Mouse (Mus musculus): Measurements from ENCODE around the gene Zfp13. TPM values are rescaled to one million over a fixed set of nuclear protein-coding genes. Genes with fewer than 3 reads are reported as not detected.
A peak's percentile ranks its signal among the peaks of the same experiment; 100 is the strongest.

Zfp13 gene
- polyA plus RNA-seq, 1 experiment from 2014 or later: 11.8 TPM

DNA sequence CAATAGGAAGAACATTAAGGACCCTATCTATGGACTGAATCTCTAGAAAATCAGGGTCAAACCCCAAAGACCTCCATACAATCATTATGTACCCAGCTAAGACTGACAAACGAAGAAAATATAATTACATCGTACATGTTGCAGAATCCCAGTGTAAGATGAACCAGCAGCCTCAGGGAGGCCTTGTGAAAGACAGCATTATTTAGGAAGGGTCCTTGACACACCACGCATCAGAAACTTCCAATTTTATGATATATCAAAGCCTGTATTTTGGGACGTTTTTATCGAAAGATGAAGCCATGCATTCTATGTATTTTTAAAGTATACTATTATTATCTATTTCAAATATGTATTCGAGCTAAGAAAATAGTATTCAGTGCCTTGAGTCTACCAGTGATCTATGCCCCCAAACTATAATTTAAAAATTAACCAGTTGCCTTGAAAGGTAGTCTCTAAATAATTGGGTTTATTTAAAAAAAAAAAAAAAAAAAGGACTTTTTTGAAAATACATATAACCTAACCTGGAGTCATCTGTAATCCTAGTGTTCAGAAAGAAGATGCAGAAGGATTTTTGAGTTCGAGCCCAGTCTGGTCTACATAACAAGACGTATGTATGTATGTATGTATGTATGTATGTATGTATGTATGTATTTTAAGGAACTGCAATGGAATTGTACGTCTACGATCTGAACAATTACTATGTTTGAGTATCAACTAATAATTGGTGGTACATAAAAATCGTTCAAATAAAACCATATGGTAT lies 51.4 kb downstream of the Zfp13 start:
- no peak for ATAC-seq (ENCODE audit: insufficient read depth, low FRiP score)
- H3K27me3 ChIP-seq (ENCODE audit: control insufficient read depth, insufficient read depth, low read length): no peaks in the 10 kb centered on the region
- peak overlapping the region; percentile 35 for H3K4me2 ChIP-seq (ENCODE audit: low read depth, low read length)
- H3K9ac ChIP-seq (ENCODE audit: low read length): no peak overlapping the region
- no peak overlapping the region for H3K27ac ChIP-seq (ENCODE audit: low read length)
- 51% methylated on average over 11 of the region's 11 CpGs for WGBS
- H3K4me1 ChIP-seq (ENCODE audit: control insufficient read depth, insufficient read depth, low read length): peaks cover 11% of the 10 kb centered on the region
- no peaks in the 10 kb centered on the region for H3K9me3 ChIP-seq (replicated peaks; ENCODE audit: control insufficient read depth, low read length)
- H3K36me3 ChIP-seq (ENCODE audit: control insufficient read depth, insufficient read depth, low read length): no peaks in the 10 kb centered on the region
- no peak overlapping the region; the same call in 1 of the 2 replicates for H3K4me3 ChIP-seq (replicated peaks; ENCODE audit: low read length)

- H3K36me3 ChIP-seq (ENCODE audit: control insufficient read depth, insufficient read depth, low read length): no peaks in the 10 kb centered on the region
- peak overlapping the region; percentile 79 for H3K9ac ChIP-seq (ENCODE audit: low read length)
- H3K4me2 ChIP-seq (ENCODE audit: low read depth, low read length): peak overlapping the region; percentile 49
- ATAC-seq (ENCODE audit: insufficient read depth, low FRiP score): peak; percentile 51
- H3K4me3 ChIP-seq (replicated peaks; ENCODE audit: low read length): peak overlapping the region; percentile 84
- peaks cover 16% of the 10 kb centered on the region for H3K4me1 ChIP-seq (ENCODE audit: control insufficient read depth, insufficient read depth, low read length)
- H3K27ac ChIP-seq (ENCODE audit: low read length): peak overlapping the region; percentile 93
- no peaks in the 10 kb centered on the region for H3K9me3 ChIP-seq (replicated peaks; ENCODE audit: control insufficient read depth, low read length)
- no peaks in the 10 kb centered on the region for H3K27me3 ChIP-seq (ENCODE audit: control insufficient read depth, insufficient read depth, low read length)
- under 1% methylated on average over 42 of the region's 42 CpGs for WGBS
Measured at GRCm38 (mm10) chr17:23546702-23547505, 52.4 kb downstream of the Zfp13 start.

GRCm38 (mm10) chr17:23546333-23546701 lies 53.0 kb downstream of the Zfp13 start:
- Histone ChIP-seq H3K4me3 (replicated peaks; ENCODE audit: low read length) (peak overlapping the region; percentile 84), H3K4me1 (ENCODE audit: control insufficient read depth, insufficient read depth, low read length) (peaks cover 14% of the 10 kb centered on the region), H3K9ac (ENCODE audit: low read length) (peak overlapping the region; percentile 79), H3K4me2 (ENCODE audit: low read depth, low read length) (peak overlapping the region; percentile 49), H3K36me3 (ENCODE audit: control insufficient read depth, insufficient read depth, low read length) (no peaks in the 10 kb centered on the region), H3K27ac (ENCODE audit: low read length) (peak overlapping the region; percentile 93), H3K27me3 (ENCODE audit: control insufficient read depth, insufficient read depth, low read length) (no peaks in the 10 kb centered on the region), H3K9me3 (replicated peaks; ENCODE audit: control insufficient read depth, low read length) (no peaks in the 10 kb centered on the region)
- WGBS: under 1% methylated on average over 20 of the region's 20 CpGs
- peak; percentile 51; the same call in 1 of the 2 replicates for ATAC-seq (ENCODE audit: insufficient read depth, low FRiP score)

DNA sequence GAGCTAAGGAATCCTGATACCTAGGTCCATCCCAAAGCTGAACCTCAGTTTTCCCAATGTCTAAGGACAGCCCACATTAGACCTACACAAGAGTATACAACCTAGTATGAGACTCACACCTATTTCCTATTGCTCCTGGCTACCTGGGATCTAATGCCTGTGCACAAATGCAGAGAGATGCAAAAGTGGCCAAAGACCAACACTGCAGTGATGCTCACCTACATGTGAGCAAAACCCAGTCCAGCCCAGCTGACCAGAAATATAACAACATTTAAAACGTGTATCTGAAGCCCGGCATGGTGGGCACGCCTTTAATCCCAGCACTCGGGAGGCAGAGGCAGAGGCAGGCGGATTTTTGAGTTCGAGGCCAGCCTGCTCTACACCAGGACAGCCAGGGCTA lies 53.4 kb downstream of the Zfp13 start:
- 14% methylated on average over 6 of the region's 6 CpGs for WGBS
- H3K4me3 ChIP-seq (replicated peaks; ENCODE audit: low read length): peak overlapping the region; percentile 84
- H3K27me3 ChIP-seq (ENCODE audit: control insufficient read depth, insufficient read depth, low read length): no peaks in the 10 kb centered on the region
- H3K9me3 ChIP-seq (replicated peaks; ENCODE audit: control insufficient read depth, low read length): no peaks in the 10 kb centered on the region
- ATAC-seq (ENCODE audit: insufficient read depth, low FRiP score): no peak
- H3K36me3 ChIP-seq (ENCODE audit: control insufficient read depth, insufficient read depth, low read length): no peaks in the 10 kb centered on the region
- H3K9ac ChIP-seq (ENCODE audit: low read length): no peak overlapping the region
- H3K4me2 ChIP-seq (ENCODE audit: low read depth, low read length): peak overlapping the region; percentile 49
- peaks cover 10% of the 10 kb centered on the region; the same call in 1 of the 2 replicates for H3K4me1 ChIP-seq (ENCODE audit: control insufficient read depth, insufficient read depth, low read length)
- H3K27ac ChIP-seq (ENCODE audit: low read length): no peak overlapping the region

- peaks cover 10% of the 10 kb centered on the region; the same call in 1 of the 2 replicates for H3K4me1 ChIP-seq (ENCODE audit: control insufficient read depth, insufficient read depth, low read length)
- ATAC-seq (ENCODE audit: insufficient read depth, low FRiP score): no peak
- H3K9me3 ChIP-seq (replicated peaks; ENCODE audit: control insufficient read depth, low read length): no peaks in the 10 kb centered on the region
- no peaks in the 10 kb centered on the region for H3K36me3 ChIP-seq (ENCODE audit: control insufficient read depth, insufficient read depth, low read length)
- H3K9ac ChIP-seq (ENCODE audit: low read length): no peak overlapping the region
- WGBS: 85% methylated on average over 1 of the region's 1 CpGs
- peaks cover 2% of the 10 kb centered on the region; the same call in 1 of the 2 replicates for H3K27me3 ChIP-seq (ENCODE audit: control insufficient read depth, insufficient read depth, low read length)
- no peak overlapping the region for H3K4me2 ChIP-seq (ENCODE audit: low read depth, low read length)
- H3K4me3 ChIP-seq (replicated peaks; ENCODE audit: low read length): no peak overlapping the region
- peak overlapping the region; percentile 46; the same call in 1 of the 2 replicates for H3K27ac ChIP-seq (ENCODE audit: low read length)
Measured at GRCm38 (mm10) chr17:23544766-23545165, 54.5 kb downstream of the Zfp13 start.

DNA sequence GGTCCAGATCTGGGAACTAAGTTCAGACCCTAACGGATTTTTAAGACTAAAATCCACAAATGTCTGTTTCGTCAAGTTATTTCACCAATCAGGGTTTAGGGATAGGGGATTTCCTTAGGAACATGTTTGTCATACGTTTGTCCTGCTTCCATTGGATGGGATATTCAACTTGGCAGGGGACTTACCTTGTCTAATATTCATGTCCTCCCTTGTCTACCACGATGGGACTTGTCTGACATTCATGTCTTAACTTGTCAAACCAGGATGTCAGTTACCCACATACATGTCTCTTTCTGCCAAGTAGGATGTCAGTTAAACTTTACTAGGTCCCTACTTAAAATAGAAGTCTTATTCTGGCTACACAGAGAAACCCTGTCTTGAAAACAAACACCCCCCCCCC lies 55.3 kb downstream of the Zfp13 start:
- Histone ChIP-seq H3K36me3 (ENCODE audit: control insufficient read depth, insufficient read depth, low read length) (no peaks in the 10 kb centered on the region), H3K27ac (ENCODE audit: low read length) (peak overlapping the region; percentile 73)
- WGBS: 70% methylated on average over 4 of the region's 4 CpGs

GRCm38 (mm10) chr17:23543325-23543724 lies 56.0 kb downstream of the Zfp13 start:
- Histone ChIP-seq H3K4me3 (replicated peaks; ENCODE audit: low read length) (no peak overlapping the region), H3K36me3 (ENCODE audit: control insufficient read depth, insufficient read depth, low read length) (no peaks in the 10 kb centered on the region), H3K27me3 (ENCODE audit: control insufficient read depth, insufficient read depth, low read length) (peaks cover 9% of the 10 kb centered on the region), H3K4me1 (ENCODE audit: control insufficient read depth, insufficient read depth, low read length) (peaks cover 10% of the 10 kb centered on the region; the same call in 1 of the 2 replicates), H3K9me3 (replicated peaks; ENCODE audit: control insufficient read depth, low read length) (no peaks in the 10 kb centered on the region), H3K4me2 (ENCODE audit: low read depth, low read length) (peak overlapping the region; percentile 29; the same call in 1 of the 2 replicates), H3K27ac (ENCODE audit: low read length) (peak overlapping the region; percentile 73), H3K9ac (ENCODE audit: low read length) (no peak overlapping the region)
- WGBS: 28% methylated on average over 5 of the region's 5 CpGs
- peak; percentile 54 for ATAC-seq (ENCODE audit: insufficient read depth, low FRiP score)

More for the DNA sequence above, 55.3 kb downstream of the Zfp13 start:
- peaks cover 9% of the 10 kb centered on the region; the same call in 1 of the 2 replicates for H3K4me1 ChIP-seq (ENCODE audit: control insufficient read depth, insufficient read depth, low read length)
- ATAC-seq (ENCODE audit: insufficient read depth, low FRiP score): no peak
- peak overlapping the region; percentile 29; the same call in 1 of the 2 replicates for H3K4me2 ChIP-seq (ENCODE audit: low read depth, low read length)
- H3K9me3 ChIP-seq (replicated peaks; ENCODE audit: control insufficient read depth, low read length): no peaks in the 10 kb centered on the region
- H3K9ac ChIP-seq (ENCODE audit: low read length): no peak overlapping the region
- peaks cover 9% of the 10 kb centered on the region for H3K27me3 ChIP-seq (ENCODE audit: control insufficient read depth, insufficient read depth, low read length)
- no peak overlapping the region for H3K4me3 ChIP-seq (replicated peaks; ENCODE audit: low read length)

DNA sequence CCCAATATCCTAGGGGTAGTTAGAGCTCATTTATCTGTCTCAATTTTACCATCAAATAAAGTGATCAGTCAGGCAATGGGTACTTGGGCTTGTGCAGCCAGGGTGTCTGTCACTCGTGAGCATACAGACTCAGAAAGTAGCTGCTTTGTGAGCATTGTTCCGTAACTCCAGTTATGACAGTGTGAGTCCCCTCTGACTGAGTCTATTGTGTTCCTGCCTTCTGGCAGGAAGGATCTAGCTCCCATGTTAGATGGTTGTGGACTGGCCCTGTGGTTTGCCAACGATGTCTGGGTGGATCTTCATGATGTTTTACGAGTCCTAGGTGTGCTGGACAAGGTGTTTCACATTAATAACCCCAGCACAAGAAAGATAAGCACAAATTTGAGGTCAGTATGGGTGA lies 56.5 kb downstream of the Zfp13 start:
- 48% methylated on average over 4 of the region's 4 CpGs for WGBS
- no peaks in the 10 kb centered on the region for H3K36me3 ChIP-seq (ENCODE audit: control insufficient read depth, insufficient read depth, low read length)
- H3K9ac ChIP-seq (ENCODE audit: low read length): no peak overlapping the region
- H3K27ac ChIP-seq (ENCODE audit: low read length): peak overlapping the region; percentile 73
- H3K27me3 ChIP-seq (ENCODE audit: control insufficient read depth, insufficient read depth, low read length): peaks cover 9% of the 10 kb centered on the region
- H3K4me2 ChIP-seq (ENCODE audit: low read depth, low read length): peak overlapping the region; percentile 5; the same call in 1 of the 2 replicates
- no peak for ATAC-seq (ENCODE audit: insufficient read depth, low FRiP score)
- no peaks in the 10 kb centered on the region for H3K9me3 ChIP-seq (replicated peaks; ENCODE audit: control insufficient read depth, low read length)
- H3K4me1 ChIP-seq (ENCODE audit: control insufficient read depth, insufficient read depth, low read length): peaks cover 11% of the 10 kb centered on the region; the same call in 1 of the 2 replicates
- no peak overlapping the region for H3K4me3 ChIP-seq (replicated peaks; ENCODE audit: low read length)

Measured in stomach, embryonic 16.5 days (tissue).